Mouse (Mus musculus) spleen, adult 2 months (tissue): ENCODE results near the gene Fam171a2. TPM values are rescaled to one million over a fixed set of nuclear protein-coding genes. Genes with fewer than 3 reads are reported as not detected.
A peak's percentile ranks its signal among the peaks of the same experiment; 100 is the strongest.

Experiments
- DNase-seq, 2 experiments: peaks; one replicate each; pipeline versions ENCODE4 v3.0.0 to v3.0.0-alpha.2; 2012 to 2021; ENCODE audit warnings: low spot score in 2 of 2, low read depth in 1 of 2
- H3K27ac ChIP-seq: fragments of 200-500 bp; 2 replicates; pipeline ENCODE4 v1.5.1; 2012; ENCODE audit warnings: low read length, inconsistent platforms; ENCODE audit not compliant: insufficient read depth
- H3K27me3 ChIP-seq: fragments of 200-500 bp; 2 replicates; pipeline ENCODE4 v1.6.1; 2012; ENCODE audit warnings: mild to moderate bottlenecking, moderate library complexity, low read length, inconsistent platforms; ENCODE audit not compliant: control insufficient read depth, insufficient read depth
- H3K36me3 ChIP-seq: fragments of 200-500 bp; 2 replicates; pipeline ENCODE4 v1.6.1; 2012; ENCODE audit warnings: mild to moderate bottlenecking, low read length, inconsistent platforms; ENCODE audit not compliant: control insufficient read depth, insufficient read depth
- H3K4me1 ChIP-seq: fragments of 200-500 bp; 2 replicates; pipeline ENCODE4 v1.6.1; 2011; ENCODE audit warnings: inconsistent platforms; ENCODE audit not compliant: control insufficient read depth, insufficient read depth, insufficient read length
- H3K4me3 ChIP-seq: fragments of 200-500 bp; 2 replicates; pipeline ENCODE4 v1.5.1; 2011; ENCODE audit warnings: mild to moderate bottlenecking, inconsistent platforms; ENCODE audit not compliant: insufficient read depth, insufficient read length; ENCODE audit errors: extremely low read depth
- CTCF ChIP-seq: fragments of 200-500 bp; IDR thresholded peaks from 2 replicates; pipeline ENCODE4 v1.5.1; 2011; ENCODE audit warnings: mild to moderate bottlenecking, inconsistent platforms; ENCODE audit not compliant: insufficient read depth, insufficient read length, insufficient replicate concordance; ENCODE audit errors: extremely low read depth
- POLR2A ChIP-seq: fragments of 200-500 bp; IDR thresholded peaks from 2 replicates; pipeline ENCODE4 v1.6.1; 2011; ENCODE audit warnings: low read depth, low read length, inconsistent platforms
- WGBS: fragments of 180-500 bp; shearing (Covaris S2); methylation state at CpG from one replicate; pipeline ENCODE4 v1.1.7; 2018; 5-methylcytosine and 5-hydroxymethylcytosine counted together
- polyA plus RNA-seq: library from polyadenylated mRNA; depleted of rRNA; stranded (reverse); fragments of >200 nt; gene quantifications from 2 replicates; pipeline ENCODE4 v1.2.3, GENCODE M21; 2012

The Fam171a2 gene
- polyA plus RNA-seq, 1 experiment = 5.2 TPM

- WGBS = 70% methylated on average over 11 of the region's 11 CpGs
- DNase-seq = peak; percentile 15 to 23
These were observed 39.4 kb upstream of the Fam171a2 start for GRCm38 (mm10) chr11:102486733-102487386.

GRCm38 (mm10) chr11:102481779-102482178 is 34.3 kb upstream of the Fam171a2 start:
- peaks cover 40% of the 10 kb centered on the region for H3K36me3 ChIP-seq
- no peak for TF ChIP-seq POLR2A
- no peak for TF ChIP-seq CTCF
- no peak for DNase-seq
- no peaks in the 10 kb centered on the region for H3K4me1 ChIP-seq
- H3K27ac ChIP-seq = no peak overlapping the region
- WGBS = 89% methylated on average over 10 of the region's 10 CpGs
- no peak overlapping the region for H3K4me3 ChIP-seq
- H3K27me3 ChIP-seq = no peaks in the 10 kb centered on the region

More at GRCm38 (mm10) chr11:102486733-102487386, 39.4 kb upstream of the Fam171a2 start:
- Histone ChIP-seq H3K27ac (no peak overlapping the region), H3K4me1 (no peaks in the 10 kb centered on the region), H3K4me3 (no peak overlapping the region), H3K36me3 (peaks cover 6% of the 10 kb centered on the region), H3K27me3 (no peaks in the 10 kb centered on the region)
- TF ChIP-seq CTCF = peak; percentile 41; the same call in 1 of the 2 replicates
- TF ChIP-seq POLR2A = no peak

GRCm38 (mm10) chr11:102480897-102481296 is 33.4 kb upstream of the Fam171a2 start:
- H3K4me1 ChIP-seq = no peaks in the 10 kb centered on the region
- peaks cover 37% of the 10 kb centered on the region for H3K36me3 ChIP-seq
- H3K27me3 ChIP-seq = no peaks in the 10 kb centered on the region
- no peak for DNase-seq
- 97% methylated on average over 4 of the region's 4 CpGs for WGBS
- no peak for TF ChIP-seq CTCF
- no peak for TF ChIP-seq POLR2A
- H3K27ac ChIP-seq = no peak overlapping the region
- H3K4me3 ChIP-seq = no peak overlapping the region

GRCm38 (mm10) chr11:102480111-102480510 is 32.6 kb upstream of the Fam171a2 start:
- 91% methylated on average over 15 of the region's 15 CpGs for WGBS
- Histone ChIP-seq H3K4me1 (no peaks in the 10 kb centered on the region), H3K27ac (no peak overlapping the region), H3K36me3 (peaks cover 37% of the 10 kb centered on the region), H3K4me3 (no peak overlapping the region), H3K27me3 (no peaks in the 10 kb centered on the region)
- no peak for TF ChIP-seq POLR2A
- TF ChIP-seq CTCF = no peak
- no peak for DNase-seq

- H3K4me1 ChIP-seq = no peaks in the 10 kb centered on the region
- WGBS = 97% methylated on average over 23 of the region's 23 CpGs
- DNase-seq = no peak
- H3K36me3 ChIP-seq = peaks cover 37% of the 10 kb centered on the region
- TF ChIP-seq CTCF (no peak), POLR2A (no peak)
- no peak overlapping the region for H3K27ac ChIP-seq
- no peaks in the 10 kb centered on the region for H3K27me3 ChIP-seq
- no peak overlapping the region for H3K4me3 ChIP-seq
These were observed 32.1 kb upstream of the Fam171a2 start for GRCm38 (mm10) chr11:102479581-102479980.

GRCm38 (mm10) chr11:102478671-102479070 is 31.2 kb upstream of the Fam171a2 start:
- peaks cover 37% of the 10 kb centered on the region for H3K36me3 ChIP-seq
- no peak overlapping the region for H3K27ac ChIP-seq
- DNase-seq = no peak
- 88% methylated on average over 3 of the region's 3 CpGs for WGBS
- H3K4me3 ChIP-seq = no peak overlapping the region
- H3K27me3 ChIP-seq = no peaks in the 10 kb centered on the region
- TF ChIP-seq CTCF (no peak), POLR2A (no peak)
- no peaks in the 10 kb centered on the region for H3K4me1 ChIP-seq

- TF ChIP-seq POLR2A (no peak), CTCF (no peak)
- H3K4me3 ChIP-seq = no peak overlapping the region
- WGBS = 87% methylated on average over 3 of the region's 3 CpGs
- H3K4me1 ChIP-seq = no peaks in the 10 kb centered on the region
- no peak for DNase-seq
- peaks cover 20% of the 10 kb centered on the region for H3K36me3 ChIP-seq
- H3K27me3 ChIP-seq = no peaks in the 10 kb centered on the region
- H3K27ac ChIP-seq = no peak overlapping the region
These were observed 27.5 kb upstream of the Fam171a2 start for GRCm38 (mm10) chr11:102475027-102475426.
